Mouse (Mus musculus): ENCODE results near the gene Vrk1. TPM values are rescaled to one million over a fixed set of nuclear protein-coding genes. Genes with fewer than 3 reads are reported as not detected.

Vrk1 gene
- total and polyA plus RNA-seq, 3 experiments = 87.0 to 144 (median 101) TPM

DNA sequence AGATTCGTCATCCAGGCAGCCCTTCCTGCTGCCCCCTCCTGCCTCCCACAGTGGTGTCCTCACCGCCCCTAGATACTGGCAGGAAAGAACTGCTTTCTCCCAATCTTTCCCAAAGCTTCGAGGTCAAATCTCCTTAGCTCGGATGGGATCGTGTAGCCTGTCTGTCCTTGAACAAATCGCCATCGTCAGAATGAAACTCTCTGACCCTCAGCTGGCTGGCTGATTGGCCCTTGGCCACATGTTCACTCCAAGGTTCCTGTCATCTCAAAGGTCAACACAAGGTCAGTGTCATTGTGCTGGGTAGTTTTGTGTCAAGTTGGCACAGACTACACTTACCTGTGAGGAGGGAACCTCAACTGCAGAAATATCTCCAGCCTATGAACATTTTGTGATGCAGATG, 16.7 kb upstream of the Vrk1 start:
- H3K4me3 ChIP-seq (ENCODE audit: control insufficient read depth in 1 of 2, insufficient read depth in 1 of 2, low read depth in 2 of 2, low read length in 2 of 2) = no peak overlapping the region
- H3K27me3 ChIP-seq (ENCODE audit: control insufficient read depth in 1 of 2, insufficient read depth in 2 of 2, low read length in 2 of 2) = no peaks in the 10 kb centered on the region
- H3K36me3 ChIP-seq (ENCODE audit: control insufficient read depth in 1 of 2, insufficient read depth in 2 of 2, low read length in 2 of 2) = peaks cover 0 to 2% of the 10 kb centered on the region in 2 experiments; a peak in 1 of 4 replicates
- peaks cover 0 to 8% of the 10 kb centered on the region in 2 experiments; a peak in 1 of 4 replicates for H3K4me1 ChIP-seq (ENCODE audit: control insufficient read depth in 1 of 2, insufficient read depth in 2 of 2, low read length in 2 of 2)
- H3K9ac ChIP-seq (ENCODE audit: control insufficient read depth, low read depth, low read length, poor library complexity, severe bottlenecking) = no peak overlapping the region
- H3K9me3 ChIP-seq (replicated peaks; ENCODE audit: insufficient read depth, low read length) = no peaks in the 10 kb centered on the region
- no peak overlapping the region for H3K27ac ChIP-seq (ENCODE audit: control insufficient read depth, low read depth, low read length)
- TF ChIP-seq SIN3A (IDR thresholded peaks at IDR 0.05; ENCODE audit: low read length) = no peak
- H3K79me2 ChIP-seq (ENCODE audit: control insufficient read depth, insufficient read depth, low read length, poor library complexity) = no peaks in the 10 kb centered on the region
- no peak for DNase-seq (ENCODE audit: low read depth, low spot score)

DNA sequence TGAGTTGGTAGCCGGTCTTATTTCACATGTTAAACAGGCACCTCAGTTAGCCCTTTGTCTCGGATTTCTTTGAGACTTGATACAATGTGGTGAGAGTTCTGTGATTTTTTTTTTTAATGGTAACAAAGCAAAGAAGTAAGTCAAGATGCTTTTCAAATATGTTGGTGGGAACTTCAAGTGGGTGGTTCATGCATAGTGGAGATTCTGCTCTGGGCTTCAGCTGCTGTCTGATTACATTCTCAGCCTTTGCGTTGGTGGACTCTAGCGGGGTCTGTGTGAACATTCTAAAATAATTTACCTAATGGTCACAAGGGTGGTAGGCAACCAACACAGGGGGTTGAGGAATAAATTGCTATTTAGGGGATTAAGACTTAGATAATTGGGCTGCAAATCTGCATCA, 14.1 kb upstream of the Vrk1 start:
- Histone ChIP-seq H3K9ac (ENCODE audit: control insufficient read depth, low read depth, low read length, poor library complexity, severe bottlenecking) (no peak overlapping the region), H3K4me3 (ENCODE audit: control insufficient read depth in 1 of 2, insufficient read depth in 1 of 2, low read depth in 2 of 2, low read length in 2 of 2) (no peak overlapping the region), H3K79me2 (ENCODE audit: control insufficient read depth, insufficient read depth, low read length, poor library complexity) (no peaks in the 10 kb centered on the region), H3K4me1 (ENCODE audit: control insufficient read depth in 1 of 2, insufficient read depth in 2 of 2, low read length in 2 of 2) (peaks cover 0 to 8% of the 10 kb centered on the region in 2 experiments; a peak in 1 of 4 replicates), H3K9me3 (replicated peaks; ENCODE audit: insufficient read depth, low read length) (no peaks in the 10 kb centered on the region), H3K36me3 (ENCODE audit: control insufficient read depth in 1 of 2, insufficient read depth in 2 of 2, low read length in 2 of 2) (peaks cover 0 to 2% of the 10 kb centered on the region in 2 experiments; a peak in 1 of 4 replicates), H3K27ac (ENCODE audit: control insufficient read depth, low read depth, low read length) (no peak overlapping the region), H3K27me3 (ENCODE audit: control insufficient read depth in 1 of 2, insufficient read depth in 2 of 2, low read length in 2 of 2) (no peaks in the 10 kb centered on the region)
- TF ChIP-seq USF1 (IDR thresholded peaks at IDR 0.05; ENCODE audit: low read depth, low read length) (no peak), JUND (IDR thresholded peaks at IDR 0.05; ENCODE audit: low read depth, low read length) (no peak), RAD21 (IDR thresholded peaks at IDR 0.05; ENCODE audit: low read depth, low read length) (no peak), TCF12 (IDR thresholded peaks at IDR 0.05; ENCODE audit: low read depth, low read length) (no peak), SMC3 (IDR thresholded peaks at IDR 0.05; ENCODE audit: low read depth, low read length) (no peak), CTCF (IDR thresholded peaks at IDR 0.05 in 2 of 3, conservative IDR thresholded peaks at IDR 0.05 in 1 of 3; ENCODE audit: control insufficient read depth in 1 of 3, insufficient read depth in 1 of 3, low read depth in 2 of 3, low read length in 3 of 3, poor library complexity in 1 of 3, severe bottlenecking in 1 of 3) (no peak), BHLHE40 (IDR thresholded peaks at IDR 0.05; ENCODE audit: borderline replicate concordance, low read depth, low read length) (no peak), POLR2AphosphoS5 (IDR thresholded peaks at IDR 0.05; ENCODE audit: borderline replicate concordance, low read depth, low read length) (no peak), TAL1 (IDR thresholded peaks at IDR 0.05; ENCODE audit: low read length) (no peak), MAX (IDR thresholded peaks at IDR 0.05; ENCODE audit: low read length) (no peak), E2F4 (IDR thresholded peaks at IDR 0.05; ENCODE audit: borderline replicate concordance, low read depth, low read length) (no peak), MXI1 (IDR thresholded peaks at IDR 0.05; ENCODE audit: low read depth, low read length) (no peak)
- DNase-seq (ENCODE audit: low read depth, low spot score) = no peak

DNA sequence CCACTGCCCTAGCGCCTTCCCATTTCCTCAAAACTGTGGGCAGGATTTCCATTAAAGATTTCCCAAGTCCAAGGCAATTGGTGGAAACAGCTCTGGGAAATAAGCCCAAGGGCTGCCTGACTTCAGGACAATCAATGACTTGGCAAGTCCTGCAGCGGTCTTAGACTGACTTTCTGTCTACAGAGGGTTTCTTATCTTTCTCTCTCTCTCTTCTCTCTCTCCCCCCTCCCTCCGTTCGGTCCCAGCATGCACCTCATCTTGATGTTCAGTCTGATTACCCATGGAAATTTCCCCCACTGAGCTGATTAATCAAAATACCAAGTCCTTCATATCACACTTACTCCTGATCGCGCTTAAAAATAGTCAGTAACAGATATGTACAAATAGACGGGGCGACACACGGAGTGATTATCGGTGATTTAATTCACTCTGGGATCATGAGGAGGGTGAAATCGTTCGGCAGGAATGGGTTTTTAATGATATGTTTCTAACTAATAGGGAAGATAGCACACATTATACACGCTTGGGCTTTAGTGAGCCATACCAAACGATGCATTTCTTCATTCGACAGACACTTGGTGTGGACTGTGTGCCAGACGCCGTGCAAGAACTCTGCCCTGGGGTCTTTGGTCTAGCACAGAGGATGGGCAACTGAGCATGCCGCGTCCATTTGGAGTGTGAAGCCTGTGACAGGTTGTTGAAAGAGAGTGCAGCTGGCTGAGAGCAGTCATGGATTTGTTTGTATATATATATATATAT, 12.8 kb upstream of the Vrk1 start:
- Histone ChIP-seq H3K27me3 (ENCODE audit: control insufficient read depth in 1 of 2, insufficient read depth in 2 of 2, low read length in 2 of 2) (no peaks in the 10 kb centered on the region), H3K9me3 (replicated peaks; ENCODE audit: insufficient read depth, low read length) (no peaks in the 10 kb centered on the region), H3K79me2 (ENCODE audit: control insufficient read depth, insufficient read depth, low read length, poor library complexity) (no peaks in the 10 kb centered on the region), H3K9ac (ENCODE audit: control insufficient read depth, low read depth, low read length, poor library complexity, severe bottlenecking) (no peak overlapping the region), H3K4me3 (ENCODE audit: control insufficient read depth in 1 of 2, insufficient read depth in 1 of 2, low read depth in 2 of 2, low read length in 2 of 2) (no peak overlapping the region), H3K4me1 (ENCODE audit: control insufficient read depth in 1 of 2, insufficient read depth in 2 of 2, low read length in 2 of 2) (peaks cover 0 to 8% of the 10 kb centered on the region in 2 experiments; a peak in 1 of 4 replicates), H3K36me3 (ENCODE audit: control insufficient read depth in 1 of 2, insufficient read depth in 2 of 2, low read length in 2 of 2) (peaks cover 0 to 2% of the 10 kb centered on the region in 2 experiments; a peak in 1 of 4 replicates), H3K27ac (ENCODE audit: control insufficient read depth, low read depth, low read length) (no peak overlapping the region)
- TF ChIP-seq MAZ (IDR thresholded peaks at IDR 0.05; ENCODE audit: low read depth, low read length) = peak; percentile 69; the same call in 1 of the 2 replicates
- TF ChIP-seq HCFC1 (IDR thresholded peaks at IDR 0.05; ENCODE audit: low read depth, low read length) = no peak
- TF ChIP-seq GATA1 (IDR thresholded peaks at IDR 0.05; ENCODE audit: low read depth, low read length) = peak; percentile 32
- TF ChIP-seq TCF12 (IDR thresholded peaks at IDR 0.05; ENCODE audit: low read depth, low read length) = no peak
- 0 out of 4 replicates have a peak, but pooled peaks of 1 of the 2 experiments have one; percentile 19 for TF ChIP-seq EP300 (IDR thresholded peaks at IDR 0.05; ENCODE audit: low read depth in 1 of 2, low read length in 2 of 2)
- DNase-seq (ENCODE audit: low read depth, low spot score) = no peak
